Mouse (Mus musculus) heart, adult 2 months (tissue): ENCODE data around the gene Gin1. TPM values are rescaled to one million over a fixed set of nuclear protein-coding genes. Genes with fewer than 3 reads are reported as not detected.

Experiments used
- DNase-seq, 2 experiments: peaks; one replicate each; pipeline ENCODE4 v3.0.0; 2021
- H3K27ac ChIP-seq: fragments of 200-600 bp; 2 replicates; pipeline ENCODE4 v1.8.1; 2022
- H3K27me3 ChIP-seq: fragments of 200-500 bp; 2 replicates; pipeline ENCODE4 v1.6.1; 2012; ENCODE audit warnings: mild to moderate bottlenecking, low read length, inconsistent platforms, mixed read lengths; ENCODE audit not compliant: control insufficient read depth, insufficient read depth
- H3K36me3 ChIP-seq: fragments of 200-500 bp; 2 replicates; pipeline ENCODE4 v1.6.1; 2012; ENCODE audit warnings: low read length, inconsistent platforms; ENCODE audit not compliant: control insufficient read depth, insufficient read depth
- H3K4me1 ChIP-seq: fragments of 200-500 bp; 2 replicates; pipeline ENCODE4 v1.6.1; 2011; ENCODE audit warnings: low read length; ENCODE audit not compliant: control insufficient read depth, insufficient read depth
- H3K4me3 ChIP-seq: fragments of 200-600 bp; 2 replicates; pipeline ENCODE4 v1.8.1; 2022
- H3K79me2 ChIP-seq: fragments of 200-500 bp; replicated peaks from 2 replicates; pipeline ENCODE4 v1.6.1; 2012; ENCODE audit warnings: mild to moderate bottlenecking, inconsistent platforms, low read length, moderate library complexity, mixed read lengths; ENCODE audit not compliant: control insufficient read depth, insufficient read depth
- H3K9ac ChIP-seq: fragments of 200-500 bp; 2 replicates; pipeline ENCODE4 v1.6.1; 2012; ENCODE audit warnings: low read depth, mild to moderate bottlenecking, control low read depth, inconsistent platforms, low read length, mixed read lengths
- CTCF ChIP-seq: fragments of 200-600 bp; IDR thresholded peaks from 2 replicates; pipeline ENCODE4 v1.8.1; 2022; ENCODE audit warnings: antibody characterized with exemption, mild to moderate bottlenecking, moderate library complexity
- EP300 ChIP-seq: fragments of 200-500 bp; IDR thresholded peaks from 2 replicates; pipeline ENCODE4 v1.6.1; 2011; ENCODE audit warnings: low read depth, low read length, control low read depth; ENCODE audit not compliant: insufficient read depth
- POLR2A ChIP-seq: fragments of 200-500 bp; IDR thresholded peaks from 2 replicates; pipeline ENCODE4 v1.6.1; 2011; ENCODE audit warnings: mild to moderate bottlenecking, low read depth, low read length, control low read depth; ENCODE audit not compliant: insufficient read depth
- WGBS: fragments of 180-500 bp; shearing (Covaris S2); methylation state at CpG from one replicate; pipeline ENCODE4 v1.1.7; 2018; 5-methylcytosine and 5-hydroxymethylcytosine counted together
- intact Hi-C: fragments of 180-260 bp; cut with DNase I; formaldehyde crosslinking; loops from one replicate; pipeline ENCODE4 v1.15.1; 2025
- polyA plus RNA-seq: library from polyadenylated mRNA; depleted of rRNA; stranded (reverse); fragments of >200 nt; gene quantifications from 2 replicates; pipeline ENCODE4 v1.2.3, GENCODE M21; 2012
- total RNA-seq, 2 experiments: library from RNA; stranded (reverse); gene quantifications; 2 replicates each; pipeline ENCODE4 v1.2.3; 2021

Gin1 gene
- total and polyA plus RNA-seq, 3 experiments: 2.7 to 9.9 (median 6.1) TPM

- H3K4me1 ChIP-seq: no peaks in the 10 kb centered on the region; the same call in 1 of the 2 replicates
- H3K79me2 ChIP-seq: no peaks in the 10 kb centered on the region; the same call in 1 of the 2 replicates
- no peak overlapping the region for H3K9ac ChIP-seq
- peak overlapping the region; percentile 94 for H3K27ac ChIP-seq
- DNase-seq: no peak
- H3K36me3 ChIP-seq: no peaks in the 10 kb centered on the region; the same call in none of the 2 replicates
- TF ChIP-seq CTCF (no peak), POLR2A (no peak), EP300 (no peak)
- WGBS: 69% methylated on average over 2 of the region's 2 CpGs
- peak overlapping the region; percentile 79 for H3K4me3 ChIP-seq
- intact Hi-C loops: loop anchor here (5.0 kb wide), 1 partner anchor 106 kb away; the partner anchor contains the start of gene D1Ertd622e
- H3K27me3 ChIP-seq: no peaks in the 10 kb centered on the region
Observed at GRCm38 (mm10) chr1:97768089-97768488, 1.9 kb upstream of the Gin1 start.

- peak overlapping the region; percentile 79 for H3K4me3 ChIP-seq
- H3K27me3 ChIP-seq: no peaks in the 10 kb centered on the region
- H3K9ac ChIP-seq: peak overlapping the region; percentile 78
- no peak for TF ChIP-seq EP300
- no peak for DNase-seq
- no peaks in the 10 kb centered on the region; the same call in none of the 2 replicates for H3K36me3 ChIP-seq
- peak overlapping the region; percentile 94 for H3K27ac ChIP-seq
- no peaks in the 10 kb centered on the region; the same call in 1 of the 2 replicates for H3K4me1 ChIP-seq
- intact Hi-C loops: loop anchor here (5.0 kb wide), 1 partner anchor 107 kb away; the partner anchor contains the start of gene D1Ertd622e
- 3% methylated on average over 7 of the region's 7 CpGs for WGBS
- no peaks in the 10 kb centered on the region; the same call in 1 of the 2 replicates for H3K79me2 ChIP-seq
Observed at GRCm38 (mm10) chr1:97768906-97769293, 1.1 kb upstream of the Gin1 start.

GRCm38 (mm10) chr1:97769294-97769903, 573 bp upstream of the Gin1 start:
- under 1% methylated on average over 40 of the region's 40 CpGs for WGBS
- intact Hi-C loops: loop anchor here (5.0 kb wide), 1 partner anchor 107 kb away; the partner anchor contains the start of gene D1Ertd622e
- H3K36me3 ChIP-seq: no peaks in the 10 kb centered on the region; the same call in none of the 2 replicates
- no peaks in the 10 kb centered on the region for H3K79me2 ChIP-seq
- H3K27ac ChIP-seq: peak overlapping the region; percentile 94
- no peaks in the 10 kb centered on the region for H3K27me3 ChIP-seq
- H3K4me1 ChIP-seq: no peaks in the 10 kb centered on the region; the same call in 1 of the 2 replicates
- no peak for TF ChIP-seq CTCF
- TF ChIP-seq POLR2A: no peak
- no peak for TF ChIP-seq EP300
- DNase-seq: peak; percentile 42 to 48
- peak overlapping the region; percentile 79 for H3K4me3 ChIP-seq
- H3K9ac ChIP-seq: peak overlapping the region; percentile 78

GRCm38 (mm10) chr1:97771118-97771517, 1.1 kb downstream of the Gin1 start:
- Histone ChIP-seq H3K36me3 (no peaks in the 10 kb centered on the region; the same call in none of the 2 replicates), H3K9ac (peak overlapping the region; percentile 35; the same call in 1 of the 2 replicates), H3K27ac (peak overlapping the region; percentile 94), H3K27me3 (no peaks in the 10 kb centered on the region), H3K79me2 (no peaks in the 10 kb centered on the region), H3K4me3 (peak overlapping the region; percentile 79), H3K4me1 (no peaks in the 10 kb centered on the region; the same call in 1 of the 2 replicates)
- 27% methylated on average over 7 of the region's 7 CpGs for WGBS
- TF ChIP-seq POLR2A: peak; percentile 74
- TF ChIP-seq CTCF: no peak
- TF ChIP-seq EP300: peak; percentile 85
- peak in 1 of 2 experiments; percentile 52 for DNase-seq
- intact Hi-C loops: no loop called here

GRCm38 (mm10) chr1:97771727-97772126, 1.8 kb downstream of the Gin1 start:
- DNase-seq: no peak
- H3K4me3 ChIP-seq: no peak overlapping the region
- H3K9ac ChIP-seq: no peak overlapping the region
- TF ChIP-seq CTCF: no peak
- TF ChIP-seq POLR2A: no peak
- no peak for TF ChIP-seq EP300
- no peaks in the 10 kb centered on the region for H3K27me3 ChIP-seq
- H3K36me3 ChIP-seq: no peaks in the 10 kb centered on the region; the same call in none of the 2 replicates
- WGBS: 70% methylated on average over 5 of the region's 5 CpGs
- peak overlapping the region; percentile 94 for H3K27ac ChIP-seq
- no peaks in the 10 kb centered on the region; the same call in 1 of the 2 replicates for H3K4me1 ChIP-seq
- intact Hi-C loops: no loop called here
- H3K79me2 ChIP-seq: no peaks in the 10 kb centered on the region

GRCm38 (mm10) chr1:97773362-97773761, 3.4 kb downstream of the Gin1 start:
- H3K27ac ChIP-seq: no peak overlapping the region
- no peaks in the 10 kb centered on the region; the same call in none of the 2 replicates for H3K36me3 ChIP-seq
- H3K4me1 ChIP-seq: no peaks in the 10 kb centered on the region; the same call in 1 of the 2 replicates
- no peak overlapping the region for H3K4me3 ChIP-seq
- 77% methylated on average over 6 of the region's 6 CpGs for whole genome bisulfite sequencing
- H3K79me2 ChIP-seq: no peaks in the 10 kb centered on the region
- TF ChIP-seq POLR2A (no peak), EP300 (no peak), CTCF (no peak)
- DNase-seq: no peak
- intact Hi-C loops: no loop called here
- no peak overlapping the region for H3K9ac ChIP-seq
- no peaks in the 10 kb centered on the region for H3K27me3 ChIP-seq
